Mouse (Mus musculus): ENCODE data around the gene Gm973.
A peak's percentile ranks its signal among the peaks of the same experiment; 100 is the strongest.
"Not testable (repeated sequence)": the region's sequence is repeated elsewhere in the genome, so short reads cannot be mapped to it uniquely, and the experiment has no call there.

Gm973 gene

DNA sequence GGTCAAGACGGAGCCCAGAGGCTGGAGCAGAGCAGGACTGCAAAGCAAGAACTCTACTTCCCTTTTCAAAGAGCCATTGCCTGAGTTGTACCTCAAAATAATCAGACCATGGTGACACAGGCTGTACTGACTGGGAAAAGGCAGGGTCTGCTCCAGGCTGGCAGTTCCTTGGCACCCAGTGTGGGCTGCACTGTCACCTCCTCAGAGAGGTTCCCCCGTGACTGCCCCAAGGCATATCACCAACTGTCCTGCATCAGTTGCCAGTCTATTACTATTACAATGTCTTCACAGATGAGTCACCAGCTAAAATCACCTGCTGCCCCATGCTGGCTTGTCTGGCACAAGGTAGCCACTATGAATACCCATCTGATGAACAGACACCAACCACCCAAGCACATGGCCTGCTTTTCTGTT, 77.6 kb downstream of the Gm973 start:
- no peak for DNase-seq

DNA sequence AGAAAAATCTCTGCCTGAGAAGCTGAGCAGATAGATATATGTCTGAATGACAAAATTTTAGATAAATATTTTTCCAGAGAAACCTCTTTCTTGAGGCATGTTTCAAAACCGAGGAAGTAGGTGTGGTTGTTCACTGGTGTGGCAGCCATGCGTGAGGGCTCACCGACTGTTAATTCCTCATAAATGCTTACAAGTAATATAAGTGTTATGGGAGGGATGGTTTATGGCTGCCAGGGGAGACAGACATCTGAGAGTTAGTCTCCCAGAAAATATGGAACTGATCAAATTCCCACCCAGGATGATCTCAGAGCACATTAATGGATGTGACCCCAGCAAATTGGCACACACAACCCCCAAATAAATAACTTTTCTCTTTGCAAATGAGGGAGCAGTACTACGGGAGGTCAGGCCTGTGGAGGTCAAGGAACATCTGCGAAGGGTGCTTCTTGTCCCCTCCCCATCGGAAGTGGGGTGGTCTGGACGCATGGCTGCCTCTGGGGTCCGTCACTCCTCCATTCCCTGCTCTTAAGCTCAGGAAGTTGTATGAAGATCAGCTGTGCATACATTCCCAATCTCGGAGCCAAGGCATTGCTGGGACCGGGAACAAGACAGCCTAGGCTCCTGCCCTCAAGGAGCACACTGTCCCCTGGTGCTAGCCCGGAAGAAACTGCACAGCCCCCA, 78.7 kb downstream of the Gm973 start:
- no peak for DNase-seq

DNA sequence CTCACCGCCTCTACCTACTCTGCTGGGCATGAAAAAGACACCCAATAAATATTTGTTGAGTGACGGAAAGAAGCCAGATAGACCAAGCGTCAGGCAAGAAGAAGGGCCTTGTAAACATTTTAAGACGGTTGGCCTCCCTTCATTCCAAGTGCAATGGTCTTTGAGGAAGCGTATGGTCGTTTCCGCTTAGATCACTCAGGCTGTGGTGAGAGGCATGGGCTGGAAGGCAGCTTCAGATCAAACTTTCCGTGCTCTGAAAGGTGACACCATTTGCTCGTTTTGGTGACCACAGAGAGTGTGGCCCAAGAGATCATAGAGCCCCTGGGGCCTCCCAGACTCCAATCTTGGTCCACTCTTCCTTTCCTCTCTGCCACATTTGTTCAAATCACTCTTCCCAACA, 79.5 kb downstream of the Gm973 start:
- DNase-seq = no peak

DNA sequence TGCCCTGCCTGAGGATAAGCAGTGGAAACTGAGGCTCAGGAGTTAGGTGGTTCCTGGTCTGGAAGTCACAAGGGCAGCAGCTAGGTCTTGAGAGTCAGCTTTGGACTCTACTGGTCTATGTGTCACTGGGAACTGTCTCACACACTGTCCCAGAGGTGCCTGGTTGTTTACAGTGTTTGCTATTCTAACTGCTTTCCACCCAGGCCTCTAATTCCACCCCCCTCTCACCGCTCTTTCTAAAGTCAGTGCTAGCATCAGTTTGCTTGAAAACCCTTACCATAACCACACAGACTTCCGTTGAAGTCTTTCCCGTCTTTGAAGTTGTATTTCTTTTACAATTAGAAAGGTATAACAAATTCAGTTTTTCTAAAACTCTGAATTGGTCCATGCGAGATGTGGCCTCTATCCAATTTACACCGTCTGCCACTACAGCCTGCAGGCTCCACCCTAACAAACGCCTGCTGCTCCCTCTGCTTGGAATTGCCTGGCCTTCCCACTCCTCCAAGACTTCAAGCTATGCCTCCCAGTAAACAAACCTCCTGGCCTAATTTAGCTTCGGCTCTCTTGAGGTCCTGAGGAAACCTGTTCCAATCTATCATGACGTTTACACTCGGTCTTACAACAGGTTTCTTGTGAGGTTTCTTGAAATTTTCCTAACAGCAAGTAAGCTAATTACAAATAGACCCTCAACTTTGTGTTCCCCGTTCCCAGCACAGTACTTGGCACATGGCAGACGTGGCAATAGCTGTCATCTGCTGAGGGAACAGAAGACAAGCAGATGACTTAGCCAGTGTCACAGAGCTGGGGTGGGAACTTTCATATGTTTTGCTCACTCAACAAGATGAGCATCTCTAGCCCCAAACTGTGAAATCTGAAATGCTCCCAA, 86.7 kb downstream of the Gm973 start:
- peak; percentile 64 for DNase-seq

DNA sequence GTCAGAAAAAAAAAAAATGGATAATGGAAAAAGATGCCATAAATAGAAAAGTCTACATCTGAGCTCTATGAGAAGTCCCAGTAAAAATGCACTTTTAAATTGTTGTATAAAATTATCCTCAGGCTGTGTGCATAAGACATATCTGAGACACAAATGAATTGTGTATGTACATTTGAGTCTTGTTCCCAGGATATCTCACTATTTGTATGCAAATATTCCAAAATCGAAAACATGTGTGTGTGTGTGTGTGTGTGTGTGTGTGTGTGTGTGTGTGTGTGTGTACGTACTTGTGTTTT, 87.3 kb downstream of the Gm973 start:
- no peak for DNase-seq

- no peak for DNase-seq
Observed at GRCm38 (mm10) chr1:59603893-59604292, 87.8 kb downstream of the Gm973 start.

DNA sequence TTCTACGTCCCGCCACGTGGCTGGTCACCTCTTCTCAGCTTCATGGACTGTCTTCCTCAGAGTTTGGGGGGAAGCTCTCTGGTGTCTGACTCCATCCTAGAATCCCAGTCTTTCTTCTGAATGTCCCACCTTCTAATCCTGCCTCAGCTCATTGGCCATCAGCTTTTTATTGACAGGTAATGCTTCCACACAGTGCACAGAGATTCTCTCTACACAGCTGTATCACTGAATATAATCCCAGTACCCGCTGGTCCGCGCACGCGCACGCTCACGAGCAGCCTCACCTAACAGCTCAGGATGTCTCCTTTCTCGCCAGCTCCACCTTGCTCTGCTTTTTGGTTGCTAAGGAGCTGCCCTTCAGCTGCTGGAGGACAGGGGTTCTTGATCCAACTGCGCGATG, 90.4 kb downstream of the Gm973 start:
- no peak for DNase-seq

- DNase-seq = no peak
Observed at GRCm38 (mm10) chr1:59607071-59607470, 91.0 kb downstream of the Gm973 start.

DNA sequence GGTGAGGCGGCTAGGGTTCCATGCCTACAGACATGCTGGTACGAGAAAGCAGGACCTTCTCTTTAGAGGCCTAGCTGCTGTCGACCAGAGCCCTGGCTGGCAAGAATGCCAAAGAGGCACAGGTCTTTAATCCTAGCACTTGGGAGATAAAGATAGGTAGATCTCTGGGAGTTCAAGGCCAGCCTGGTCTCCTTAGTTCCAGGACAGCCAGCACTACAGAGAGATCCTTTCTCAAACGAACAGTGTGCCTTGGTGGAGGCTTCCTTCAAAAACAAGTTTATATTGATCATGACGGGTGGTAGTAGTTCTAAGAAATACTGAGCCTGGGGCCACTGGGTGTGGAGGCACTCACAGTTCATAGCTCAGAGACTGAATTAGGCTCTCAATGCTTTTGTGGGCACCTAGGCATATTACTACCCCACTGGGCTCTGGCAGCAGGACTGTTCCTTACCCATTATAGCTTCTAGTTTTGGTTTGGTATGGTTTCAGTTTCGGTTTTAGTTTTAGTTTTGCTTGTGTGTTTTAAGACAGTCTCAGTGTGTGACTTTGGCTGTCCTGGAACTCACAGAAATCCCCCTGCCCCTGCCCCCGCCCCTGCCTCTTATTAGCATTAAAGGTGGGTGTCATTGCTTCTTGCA, 92.2 kb downstream of the Gm973 start:
- no peak for DNase-seq

GRCm38 (mm10) chr1:59608920-59609319, 92.9 kb downstream of the Gm973 start:
- no peak for DNase-seq

DNA sequence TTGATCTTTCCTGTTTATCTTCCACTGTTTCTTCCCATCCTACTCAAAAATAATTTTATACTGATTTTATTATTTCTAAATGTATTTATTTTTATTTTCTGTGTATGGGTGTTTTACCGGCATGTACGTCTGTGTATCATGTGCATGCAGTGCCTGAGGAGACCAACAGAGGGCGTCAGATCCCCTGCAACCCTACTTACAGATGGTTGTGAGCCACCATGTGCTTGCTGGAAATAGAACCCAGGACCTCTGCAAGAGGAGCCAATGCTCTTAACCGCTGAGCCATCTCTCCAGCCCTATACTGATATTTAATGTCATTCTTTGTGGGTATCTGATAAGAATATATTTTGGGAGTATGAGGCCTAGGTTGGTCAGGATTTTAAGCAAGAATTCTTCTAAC, 93.4 kb downstream of the Gm973 start:
- DNase-seq = no peak

GRCm38 (mm10) chr1:59609896-59610295, 93.8 kb downstream of the Gm973 start:
- DNase-seq = no peak

DNA sequence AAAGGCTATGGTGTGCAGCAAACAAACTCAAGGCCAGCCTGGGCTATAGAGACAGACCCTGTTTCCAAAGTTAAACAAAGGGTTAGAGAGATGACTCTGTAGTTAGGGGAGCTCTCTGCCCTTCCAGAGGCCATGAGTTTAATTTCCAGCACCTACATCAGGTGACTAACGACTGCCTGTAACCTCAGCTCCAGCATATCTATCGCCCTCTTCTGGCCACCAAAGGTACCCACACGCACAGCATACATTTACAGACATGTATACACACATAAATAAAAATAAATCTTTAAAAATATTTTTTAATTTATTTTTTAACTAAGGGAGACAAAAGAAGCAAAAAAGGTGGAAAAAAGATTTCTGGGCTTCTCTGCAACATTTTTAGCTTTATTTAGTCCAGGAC, 94.9 kb downstream of the Gm973 start:
- DNase-seq = no peak

GRCm38 (mm10) chr1:59613795-59614194, 97.7 kb downstream of the Gm973 start:
- DNase-seq = peak; percentile 16

- DNase-seq = no peak
Observed at GRCm38 (mm10) chr1:59615021-59615420, 99.0 kb downstream of the Gm973 start.

- DNase-seq = no peak
Observed at GRCm38 (mm10) chr1:59619201-59619600, 103.1 kb downstream of the Gm973 start.

- peak; percentile 35 for DNase-seq
Observed at GRCm38 (mm10) chr1:59623325-59624017, 107.4 kb downstream of the Gm973 start.

DNA sequence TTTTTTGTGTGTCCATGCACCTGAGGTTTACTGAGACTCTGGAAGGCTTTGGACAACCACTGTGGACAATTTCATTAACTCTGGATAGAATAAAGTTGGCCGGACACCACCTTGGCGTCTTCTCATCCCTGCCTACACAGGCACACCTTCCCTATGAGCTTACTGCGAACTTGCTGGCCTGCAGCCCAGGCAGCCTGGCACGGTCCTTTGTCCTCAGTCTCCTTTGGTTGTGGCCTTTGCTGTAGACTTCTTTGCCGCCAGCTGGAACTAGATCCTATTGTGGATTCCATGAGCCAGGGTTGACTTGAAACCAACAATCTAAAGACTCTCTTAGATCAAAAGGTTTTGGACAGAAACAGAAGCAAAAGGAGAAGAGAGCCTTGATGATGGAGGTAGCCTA, 109.3 kb downstream of the Gm973 start:
- no peak for DNase-seq

DNA sequence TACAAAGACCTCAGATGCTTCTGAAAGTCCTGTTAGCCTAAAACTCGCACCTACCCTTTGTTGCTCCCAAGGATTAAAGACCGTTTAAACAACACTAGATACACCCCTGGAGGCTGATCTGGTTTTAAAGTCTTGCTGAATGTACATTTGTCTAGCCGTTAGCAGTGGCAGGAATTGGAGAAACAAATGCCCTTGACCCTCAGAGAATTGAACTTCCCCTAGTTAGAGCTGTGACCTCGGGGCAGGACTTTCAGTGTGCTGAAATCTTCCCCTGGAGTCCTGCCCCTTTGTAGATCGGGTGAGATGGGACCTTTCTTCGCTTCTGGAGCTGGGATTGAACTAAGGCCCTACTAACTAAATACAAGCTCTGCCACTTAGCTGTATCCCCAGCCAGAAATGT, 113.1 kb downstream of the Gm973 start:
- DNase-seq = no peak

GRCm38 (mm10) chr1:59630356-59630755, 114.3 kb downstream of the Gm973 start:
- DNase-seq = not testable (repeated sequence)

DNA sequence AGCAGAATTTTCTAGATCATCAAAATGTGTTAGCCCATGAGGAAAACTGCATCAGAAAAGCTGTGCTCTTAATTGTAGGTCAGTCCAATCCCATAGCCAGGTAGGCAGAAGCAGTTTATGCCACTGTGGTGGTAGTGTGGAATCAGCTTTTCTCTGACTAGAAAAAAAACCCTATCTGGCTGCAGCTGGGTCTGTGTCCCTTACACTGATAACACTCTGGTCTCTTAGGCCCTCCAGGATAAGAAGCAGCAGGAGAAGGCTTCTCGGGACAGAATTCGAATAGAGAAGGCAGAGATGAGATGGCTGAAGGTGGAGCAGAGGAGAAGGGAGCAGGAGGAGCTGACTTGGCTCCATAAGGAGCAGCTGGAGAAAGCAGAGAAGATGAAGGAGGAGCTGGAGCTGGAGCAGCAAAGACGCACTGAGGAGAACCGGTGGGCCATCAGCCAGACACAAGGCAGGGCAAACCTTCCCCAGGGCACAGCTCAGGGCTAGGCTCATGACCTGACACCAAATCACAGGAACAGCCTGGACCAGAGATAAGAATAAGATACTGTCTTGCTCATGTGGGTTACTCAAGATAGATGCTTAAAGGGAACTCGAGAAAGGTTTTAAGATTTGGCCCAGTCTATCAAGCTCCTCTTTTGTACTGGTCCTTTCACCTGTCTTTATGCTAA, 116.1 kb downstream of the Gm973 start:
- DNase-seq = no peak

- peak; percentile 18 for DNase-seq
Observed at GRCm38 (mm10) chr1:59633056-59633455, 117.0 kb downstream of the Gm973 start.

GRCm38 (mm10) chr1:59636349-59636748, 120.3 kb downstream of the Gm973 start:
- no peak for DNase-seq

Data from layer of hippocampus, adult 9-11 months (tissue).